Mouse (Mus musculus) brown adipose tissue, adult 24 weeks (tissue): ENCODE data around the gene Zdhhc8. TPM values are rescaled to one million over a fixed set of nuclear protein-coding genes. Genes with fewer than 3 reads are reported as not detected.

Experiments
- H3K27ac ChIP-seq: fragments of 200-500 bp; replicated peaks from 2 replicates; pipeline ENCODE4 v1.5.1; 2012; ENCODE audit warnings: low read depth, mild to moderate bottlenecking, low read length
- H3K4me1 ChIP-seq: fragments of 200-500 bp; 2 replicates; pipeline ENCODE4 v1.6.1; 2012; ENCODE audit warnings: low read length, mixed read lengths; ENCODE audit not compliant: control insufficient read depth, insufficient read depth, insufficient read length
- H3K4me3 ChIP-seq: fragments of 200-500 bp; 2 replicates; pipeline ENCODE4 v1.5.1; 2012; ENCODE audit warnings: low read depth, mild to moderate bottlenecking, low read length, moderate library complexity; ENCODE audit not compliant: insufficient read depth
- polyA plus RNA-seq: library from polyadenylated mRNA; stranded (reverse); fragments of >200 nt; gene quantifications from 2 replicates; pipeline ENCODE4 v1.2.4, GENCODE M21; 2012; ENCODE audit not compliant: missing spikeins, insufficient read depth, insufficient read length

Zdhhc8 gene
- polyA plus RNA-seq, 1 experiment, result 5.1 TPM

- no peak overlapping the region for H3K4me3 ChIP-seq
- H3K27ac ChIP-seq, result no peak overlapping the region
- no peaks in the 10 kb centered on the region for H3K4me1 ChIP-seq
Measured at GRCm38 (mm10) chr16:18194208-18194985, 40.5 kb downstream of the Zdhhc8 start.

GRCm38 (mm10) chr16:18191006-18191405 lies 43.9 kb downstream of the Zdhhc8 start:
- H3K4me1 ChIP-seq, result no peaks in the 10 kb centered on the region
- H3K27ac ChIP-seq, result no peak overlapping the region

GRCm38 (mm10) chr16:18187221-18187620 lies 47.7 kb downstream of the Zdhhc8 start:
- H3K27ac ChIP-seq, result no peak overlapping the region
- H3K4me3 ChIP-seq, result no peak overlapping the region
- H3K4me1 ChIP-seq, result no peaks in the 10 kb centered on the region

More at GRCm38 (mm10) chr16:18191006-18191405, 43.9 kb downstream of the Zdhhc8 start:
- H3K4me3 ChIP-seq, result no peak overlapping the region

DNA sequence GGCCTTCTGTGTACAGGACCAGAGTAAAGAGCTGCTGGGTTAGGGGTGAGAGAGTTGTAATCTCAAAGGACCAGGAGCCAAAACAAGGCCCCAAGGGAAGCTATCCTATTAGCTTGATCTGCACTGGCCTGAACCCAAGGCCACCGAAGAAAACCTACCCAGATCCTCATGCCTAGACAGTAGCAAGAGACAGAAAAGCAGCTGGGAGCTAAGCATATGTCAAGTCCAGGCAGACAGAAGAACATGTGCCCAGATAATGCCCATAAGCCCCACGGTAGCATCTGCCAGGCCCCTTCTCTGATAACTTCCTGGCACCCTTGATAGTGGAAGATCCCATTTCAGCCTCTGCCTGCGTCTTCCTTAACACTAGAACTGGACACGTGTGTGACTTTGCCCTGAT lies 48.1 kb downstream of the Zdhhc8 start:
- no peaks in the 10 kb centered on the region for H3K4me1 ChIP-seq
- no peak overlapping the region for H3K27ac ChIP-seq

GRCm38 (mm10) chr16:18185715-18186449 lies 49.1 kb downstream of the Zdhhc8 start:
- Histone ChIP-seq H3K4me3 (no peak overlapping the region), H3K4me1 (no peaks in the 10 kb centered on the region), H3K27ac (no peak overlapping the region)

More for the DNA sequence above, 48.1 kb downstream of the Zdhhc8 start:
- no peak overlapping the region for H3K4me3 ChIP-seq

DNA sequence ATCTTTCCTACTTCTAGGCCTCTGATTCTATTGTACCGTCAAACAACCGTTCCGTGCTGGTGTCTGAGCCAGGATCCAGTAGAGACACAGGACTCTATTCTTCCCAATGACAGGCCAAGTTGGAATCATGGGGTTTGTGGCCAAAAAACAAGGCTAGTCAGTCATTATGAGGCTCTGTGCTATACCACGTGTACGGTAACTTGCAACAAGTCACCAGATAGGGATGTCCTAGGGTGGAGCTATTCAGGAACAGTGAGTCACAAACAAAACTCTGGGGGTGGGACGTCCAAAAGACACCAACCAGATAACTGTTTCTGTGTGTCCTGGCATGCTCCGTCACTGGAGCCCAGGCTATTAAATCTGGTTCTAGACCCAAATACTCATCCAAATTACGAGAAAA lies 52.2 kb downstream of the Zdhhc8 start:
- no peak overlapping the region for H3K27ac ChIP-seq
- no peaks in the 10 kb centered on the region for H3K4me1 ChIP-seq
- H3K4me3 ChIP-seq, result no peak overlapping the region

- no peaks in the 10 kb centered on the region for H3K4me1 ChIP-seq
- H3K27ac ChIP-seq, result no peak overlapping the region
- H3K4me3 ChIP-seq, result no peak overlapping the region
Measured at GRCm38 (mm10) chr16:18181398-18181797, 53.5 kb downstream of the Zdhhc8 start.

GRCm38 (mm10) chr16:18179591-18179990 lies 55.3 kb downstream of the Zdhhc8 start:
- no peak overlapping the region for H3K4me3 ChIP-seq

GRCm38 (mm10) chr16:18176758-18177157 lies 58.2 kb downstream of the Zdhhc8 start:
- Histone ChIP-seq H3K4me3 (no peak overlapping the region), H3K4me1 (no peaks in the 10 kb centered on the region), H3K27ac (no peak overlapping the region)

More at GRCm38 (mm10) chr16:18179591-18179990, 55.3 kb downstream of the Zdhhc8 start:
- H3K4me1 ChIP-seq, result no peaks in the 10 kb centered on the region
- no peak overlapping the region for H3K27ac ChIP-seq

GRCm38 (mm10) chr16:18175817-18176541 lies 59.0 kb downstream of the Zdhhc8 start:
- Histone ChIP-seq H3K27ac (no peak overlapping the region), H3K4me1 (no peaks in the 10 kb centered on the region), H3K4me3 (no peak overlapping the region)

DNA sequence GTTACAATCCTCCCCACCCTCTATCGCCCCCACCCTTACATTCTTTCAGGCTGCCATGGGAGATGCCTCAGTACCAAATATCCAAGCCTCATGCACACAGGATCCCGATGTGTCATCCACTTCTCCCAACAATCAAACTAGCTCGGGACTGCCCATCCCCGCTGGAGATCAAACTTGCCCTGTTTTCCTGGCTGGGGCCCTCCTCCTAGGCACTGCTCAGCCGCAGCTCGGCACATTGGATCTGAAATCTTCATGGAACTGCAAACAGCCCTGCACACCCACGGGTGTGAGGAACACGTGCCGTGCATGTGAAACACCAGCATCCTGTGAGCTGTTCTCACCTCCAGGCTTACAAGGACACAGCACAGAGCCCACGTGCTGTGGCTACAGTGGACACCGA lies 61.1 kb downstream of the Zdhhc8 start:
- Histone ChIP-seq H3K4me1 (no peaks in the 10 kb centered on the region), H3K27ac (no peak overlapping the region), H3K4me3 (no peak overlapping the region)

DNA sequence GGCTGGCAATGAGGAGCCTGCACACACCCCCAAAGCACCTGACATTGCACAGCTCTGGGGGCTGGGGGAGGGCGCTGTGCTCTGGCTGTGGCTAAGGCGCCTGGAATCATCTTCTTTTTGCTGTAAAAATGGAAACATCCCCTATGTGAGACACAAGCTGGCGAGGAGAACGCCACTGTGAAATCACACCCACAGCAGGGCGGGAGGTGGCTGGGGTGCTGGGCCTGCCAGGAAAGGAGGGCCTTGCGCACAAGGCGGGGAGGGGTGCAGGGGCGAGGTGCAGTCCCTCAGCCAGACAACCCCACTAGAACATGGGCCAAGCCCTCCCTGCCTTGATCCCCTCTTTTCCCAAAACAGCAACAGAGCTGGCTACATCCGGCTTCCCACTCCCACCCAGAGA lies 61.7 kb downstream of the Zdhhc8 start:
- Histone ChIP-seq H3K4me3 (no peak overlapping the region), H3K4me1 (no peaks in the 10 kb centered on the region), H3K27ac (no peak overlapping the region)

- Histone ChIP-seq H3K4me3 (no peak overlapping the region), H3K4me1 (no peaks in the 10 kb centered on the region)
Measured at GRCm38 (mm10) chr16:18172266-18172855, 62.6 kb downstream of the Zdhhc8 start.

More at GRCm38 (mm10) chr16:18172266-18172855, 62.6 kb downstream of the Zdhhc8 start:
- no peak overlapping the region for H3K27ac ChIP-seq
